Mouse (Mus musculus) right cerebral cortex, adult 18-20 months (tissue): ENCODE results near the gene Pgc.

Experiments
- DNase-seq: peaks from one replicate; pipeline ENCODE4 v3.0.0; 2022; ENCODE audit warnings: mixed read lengths

Pgc gene

DNA sequence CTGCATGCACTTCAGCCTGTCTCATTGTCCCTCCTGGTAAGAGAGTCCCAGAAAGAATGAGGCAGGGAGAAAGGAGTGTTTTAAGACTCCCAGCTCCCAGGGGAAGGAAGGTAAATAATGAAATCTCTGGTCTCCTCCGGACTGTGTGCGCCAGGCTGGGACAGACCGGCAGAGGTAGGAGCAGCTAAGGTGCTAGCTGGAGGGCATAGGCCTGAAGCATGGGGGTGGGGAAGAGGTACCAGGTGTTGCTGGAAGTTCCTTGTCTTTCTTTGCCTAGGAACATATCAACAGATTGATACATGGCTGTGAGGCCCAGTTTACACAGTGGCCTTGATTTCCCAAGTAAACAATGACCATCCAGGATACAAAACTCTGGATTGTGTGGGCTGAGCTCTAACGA, 17.7 kb upstream of the Pgc start:
- DNase-seq = no peak

DNA sequence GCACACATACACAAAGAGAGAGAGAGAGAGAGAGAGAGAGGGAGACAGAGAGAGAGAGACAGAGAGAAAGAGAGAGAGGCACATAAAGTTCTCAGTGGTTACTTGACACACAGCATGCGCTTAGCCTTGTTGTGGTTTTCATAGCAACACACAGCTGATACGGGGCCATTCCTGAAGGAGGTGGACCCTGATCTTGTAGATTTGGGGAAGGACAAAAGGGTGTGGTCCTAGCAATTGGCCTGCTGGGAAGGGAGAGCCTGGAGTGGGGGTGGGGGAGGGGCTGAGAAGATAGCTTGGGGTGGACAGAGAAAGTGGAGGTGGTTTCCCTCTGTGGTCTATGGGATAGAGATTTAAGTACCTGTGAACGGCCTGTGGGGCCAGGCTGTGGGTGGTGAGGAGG, 16.6 kb upstream of the Pgc start:
- DNase-seq = no peak

DNA sequence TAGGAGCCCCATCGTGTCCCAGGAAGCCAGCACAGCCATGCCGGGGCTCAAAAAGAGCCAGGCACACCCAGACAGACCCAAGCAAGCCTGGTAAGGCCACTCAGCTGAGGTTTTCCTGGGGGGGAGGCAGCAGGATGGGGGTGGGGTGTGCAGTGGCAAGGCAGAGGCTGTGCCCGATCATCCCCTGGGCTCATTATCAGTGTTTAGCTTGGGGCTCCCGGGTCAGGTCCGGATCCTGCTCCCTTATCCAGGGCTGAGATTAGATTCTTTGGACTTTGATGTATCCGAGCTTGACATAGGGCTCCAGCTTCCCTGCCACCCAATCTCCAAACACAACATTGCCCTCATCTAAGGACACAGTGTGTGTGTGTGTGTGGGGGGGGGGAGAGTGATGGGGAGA, 14.8 kb upstream of the Pgc start:
- DNase-seq = no peak

DNA sequence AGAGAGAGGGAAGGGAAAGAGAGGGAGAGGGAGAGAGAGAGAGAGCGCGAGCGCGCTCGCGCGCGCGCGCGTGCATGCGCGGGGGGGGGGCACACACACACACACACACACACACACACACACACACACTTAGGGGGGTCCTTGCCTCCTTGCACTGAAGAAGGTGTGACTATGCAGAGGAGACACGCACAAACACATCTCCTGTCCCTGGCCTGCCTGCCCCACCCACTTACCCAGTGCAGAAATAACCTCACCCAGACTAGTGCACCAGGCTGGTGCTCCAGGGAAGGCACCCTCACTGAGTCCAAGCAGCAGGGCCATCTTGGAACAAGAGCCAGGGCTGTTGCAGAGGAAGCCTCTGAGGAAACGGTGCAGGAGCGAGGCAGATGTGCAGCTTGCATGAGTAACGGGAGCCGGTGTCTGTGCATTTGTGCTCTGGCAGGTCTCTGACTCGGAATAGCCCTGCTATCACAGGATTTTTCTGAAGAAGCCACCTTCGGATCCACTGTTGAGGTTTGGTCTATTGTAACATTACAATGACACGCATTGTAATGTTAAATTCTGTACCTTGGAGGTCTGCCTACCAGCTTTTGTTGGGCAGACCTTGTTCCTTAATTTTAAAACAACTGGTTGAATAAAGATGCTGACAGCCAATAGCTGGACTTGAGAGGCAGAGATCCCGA, 13.6 kb upstream of the Pgc start:
- no peak for DNase-seq

DNA sequence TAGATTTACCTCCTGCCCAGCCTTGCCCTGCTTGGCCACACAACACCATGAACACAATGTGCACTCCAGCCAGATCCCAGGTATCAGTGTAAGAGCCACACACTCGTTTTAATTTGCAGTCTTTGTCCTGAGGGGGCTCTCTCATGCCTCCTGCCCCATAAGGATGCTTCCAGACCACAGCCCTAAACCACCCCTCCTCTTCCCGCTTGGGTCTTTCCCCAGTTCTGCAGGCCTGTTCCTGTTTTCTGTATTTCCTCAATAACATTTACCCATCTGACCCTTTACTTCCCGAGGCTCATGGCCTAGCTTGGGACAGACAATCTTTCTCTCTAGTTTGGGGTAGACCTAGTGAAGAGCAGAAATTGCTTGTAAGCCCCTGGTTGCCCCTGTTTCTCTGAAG, 11.6 kb upstream of the Pgc start:
- no peak for DNase-seq

DNA sequence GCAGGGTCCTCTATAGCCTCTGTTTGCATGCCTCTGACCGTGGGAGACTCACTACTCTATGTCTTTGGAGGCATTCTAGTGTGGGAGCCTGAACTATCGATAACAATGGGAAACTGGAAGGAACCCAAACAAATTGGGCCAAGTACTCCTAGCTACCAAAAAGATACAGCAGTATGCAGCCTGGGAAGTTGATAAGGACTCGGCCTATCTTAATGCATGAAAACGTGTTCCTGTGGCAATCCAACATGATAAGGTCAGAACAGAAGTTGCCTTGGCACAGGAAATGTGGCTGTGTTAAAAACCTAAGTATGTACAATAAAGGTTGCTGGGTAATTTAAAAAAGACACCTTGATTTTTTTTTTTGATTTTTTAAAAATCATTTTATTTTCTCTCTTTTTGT, 5.5 kb upstream of the Pgc start:
- no peak for DNase-seq

DNA sequence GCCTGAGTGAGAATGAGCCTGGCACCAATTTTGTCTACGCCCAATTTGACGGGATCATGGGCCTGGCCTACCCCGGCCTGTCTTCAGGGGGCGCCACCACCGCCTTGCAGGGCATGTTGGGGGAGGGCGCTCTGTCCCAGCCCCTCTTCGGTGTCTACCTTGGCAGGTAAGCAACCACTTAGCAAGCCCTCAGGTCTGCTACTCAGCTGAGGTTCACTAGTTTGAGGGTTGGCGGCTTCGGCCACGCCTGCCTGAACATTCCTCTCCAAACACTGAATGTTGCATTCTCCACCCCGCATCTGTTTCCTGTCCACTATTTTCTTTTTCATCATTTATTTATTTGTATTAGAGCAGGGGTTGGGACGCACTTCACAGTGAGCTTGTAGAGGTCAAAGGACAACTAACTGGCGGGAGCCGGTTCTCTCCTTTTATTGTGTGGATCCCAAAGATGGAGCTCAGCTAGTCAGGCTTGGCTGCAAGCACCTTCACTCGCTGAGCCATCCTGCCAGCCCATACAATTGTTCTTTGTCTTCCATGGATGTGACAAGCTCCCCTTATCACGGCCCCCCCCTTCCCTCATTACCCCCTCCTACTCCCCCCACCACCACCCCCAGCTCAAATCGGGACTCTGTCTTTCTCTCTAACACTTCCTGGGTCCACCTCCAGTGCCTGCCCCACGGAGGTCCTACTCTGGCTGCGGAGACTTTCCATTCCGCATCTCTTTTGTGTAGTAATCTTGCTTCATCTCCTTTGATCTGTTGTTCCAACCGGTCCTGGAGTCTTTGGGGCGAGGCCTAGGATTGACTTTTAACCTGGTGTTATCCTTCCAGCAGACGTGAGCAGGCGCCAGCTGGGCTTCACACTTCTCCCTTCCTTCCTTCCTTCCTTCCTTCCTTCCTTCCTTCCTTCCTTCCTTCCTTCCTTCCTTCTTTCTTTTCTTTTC, 4.3 kb downstream of the Pgc start:
- no peak for DNase-seq

DNA sequence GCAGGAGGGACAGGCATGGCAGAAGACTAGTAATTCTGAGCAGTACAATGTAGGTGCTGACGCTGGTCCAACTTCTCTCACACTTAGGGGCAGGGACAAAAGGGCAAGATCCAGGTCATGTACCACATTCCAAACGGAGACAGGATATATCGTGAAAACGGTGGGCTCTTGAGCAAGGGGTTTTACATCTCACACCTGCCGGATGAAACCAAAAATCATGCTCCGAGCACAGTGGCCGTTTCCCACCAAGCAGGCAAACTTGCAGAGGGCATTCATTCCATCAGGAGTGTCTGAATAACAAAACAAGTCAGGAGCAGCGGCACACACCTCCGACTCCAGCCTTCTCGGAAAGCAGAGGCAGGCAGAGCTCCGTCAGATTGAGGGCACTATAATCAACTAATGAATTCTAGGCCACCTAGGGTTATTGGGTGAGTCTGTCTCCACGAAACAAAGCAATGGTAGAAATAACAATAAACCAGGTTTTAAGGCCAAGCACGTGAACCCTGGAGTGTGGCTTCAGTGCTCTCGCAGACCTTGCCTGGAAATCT, 9.0 kb downstream of the Pgc start:
- DNase-seq = no peak

DNA sequence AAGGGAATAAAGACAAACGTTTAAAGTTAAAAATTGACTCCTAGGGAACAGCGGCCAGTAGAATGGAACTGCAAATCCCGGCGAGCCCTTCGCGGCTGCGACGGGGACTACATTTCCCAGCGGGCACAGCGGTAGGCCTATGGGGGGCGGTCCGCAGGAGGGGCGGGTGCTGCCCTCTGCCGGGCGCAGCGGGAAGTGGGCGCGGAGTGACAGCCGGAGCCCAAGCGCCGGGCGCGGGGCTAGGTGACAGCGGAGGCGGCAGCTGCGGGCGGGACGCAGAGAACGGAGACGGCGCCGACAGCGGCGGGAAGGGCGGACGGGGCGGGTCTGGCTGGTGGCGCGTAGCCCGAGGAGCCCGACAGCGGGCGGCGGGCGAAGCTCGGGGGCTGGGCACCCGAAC, 10.2 kb downstream of the Pgc start, which contains the start of gene Tfeb:
Gene Tfeb (plus strand): TSS at position 175 of the 400 bp plus-strand sequence.
- DNase-seq = peak; percentile 97

DNA sequence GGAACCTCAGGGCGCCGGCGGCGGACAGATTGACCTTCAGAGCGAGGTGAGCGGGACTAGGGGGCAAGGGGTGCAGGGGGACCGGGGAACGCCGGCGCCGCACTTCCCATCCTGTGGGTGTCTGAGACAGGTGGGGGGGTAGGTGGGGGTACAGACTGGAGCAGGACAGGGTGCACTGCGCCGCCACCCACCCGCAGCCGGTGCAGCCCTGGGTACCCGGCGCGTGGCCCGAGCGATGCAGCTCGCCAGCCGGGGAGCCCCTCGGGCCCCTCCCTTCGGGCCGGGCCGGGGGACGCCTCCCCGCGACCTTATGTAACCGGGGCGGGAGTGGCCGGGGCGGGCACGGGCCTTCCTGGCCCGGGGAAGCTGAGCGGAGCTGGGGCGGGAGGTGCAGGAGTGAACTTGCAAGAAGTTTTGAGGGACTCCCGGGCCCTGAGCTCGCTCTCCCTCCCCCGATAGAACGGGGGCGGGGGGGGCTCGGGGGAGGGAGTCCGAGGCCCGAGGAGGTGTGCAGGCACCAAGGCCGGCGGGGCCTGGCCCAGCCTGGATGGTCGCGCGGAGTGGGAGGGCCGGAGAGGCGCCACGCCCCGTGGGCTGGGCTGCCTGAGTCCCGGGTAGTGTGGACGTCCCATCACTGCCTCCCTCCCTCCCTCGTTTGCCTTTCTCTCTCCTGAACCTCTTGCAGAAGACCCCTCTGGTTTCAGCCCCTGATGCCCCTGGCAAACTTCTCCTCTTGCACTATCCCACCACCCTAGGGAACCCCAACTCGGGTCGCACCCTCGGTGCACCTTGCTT, 10.8 kb downstream of the Pgc start:
- DNase-seq = peak; percentile 74

DNA sequence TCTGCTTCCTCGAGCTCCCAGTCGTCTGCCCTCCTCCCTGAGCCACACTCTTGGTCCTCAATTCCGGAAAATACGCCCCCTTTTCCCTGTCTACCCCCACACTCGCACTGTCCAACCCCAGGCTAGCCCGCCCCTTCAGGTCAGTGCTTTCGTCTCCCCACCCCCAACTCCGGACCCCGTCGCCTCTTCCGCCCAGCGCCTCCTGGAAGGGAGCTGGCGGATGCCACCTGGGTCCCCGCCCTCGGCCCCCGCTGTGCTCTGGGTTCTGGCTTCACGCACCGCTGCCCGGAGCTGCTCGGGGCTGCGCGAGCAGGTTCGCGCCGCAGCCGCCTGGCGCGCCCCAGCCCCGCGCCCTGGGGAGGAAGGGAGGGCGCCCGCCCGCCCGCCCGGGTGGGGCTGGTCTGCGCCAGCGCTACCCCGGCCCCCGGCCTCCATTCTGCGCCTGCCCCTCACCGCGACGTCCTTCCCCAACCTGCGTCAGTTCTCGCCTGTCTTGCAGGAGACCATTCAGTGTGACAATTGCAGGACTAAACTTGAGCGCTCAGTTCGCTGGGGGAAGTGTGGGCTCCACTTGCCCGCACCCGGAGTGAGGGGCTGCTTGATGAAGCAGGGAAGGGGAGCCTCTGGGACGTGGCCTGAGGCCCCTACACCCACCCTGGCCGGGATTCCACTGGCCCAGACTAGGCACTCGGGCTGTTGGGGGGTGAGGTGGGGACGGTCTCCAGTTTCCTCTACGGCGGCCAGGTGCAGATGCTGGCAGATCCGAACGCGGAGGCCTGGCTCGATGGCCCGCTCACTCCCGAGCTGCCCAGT, 11.6 kb downstream of the Pgc start:
- no peak for DNase-seq

DNA sequence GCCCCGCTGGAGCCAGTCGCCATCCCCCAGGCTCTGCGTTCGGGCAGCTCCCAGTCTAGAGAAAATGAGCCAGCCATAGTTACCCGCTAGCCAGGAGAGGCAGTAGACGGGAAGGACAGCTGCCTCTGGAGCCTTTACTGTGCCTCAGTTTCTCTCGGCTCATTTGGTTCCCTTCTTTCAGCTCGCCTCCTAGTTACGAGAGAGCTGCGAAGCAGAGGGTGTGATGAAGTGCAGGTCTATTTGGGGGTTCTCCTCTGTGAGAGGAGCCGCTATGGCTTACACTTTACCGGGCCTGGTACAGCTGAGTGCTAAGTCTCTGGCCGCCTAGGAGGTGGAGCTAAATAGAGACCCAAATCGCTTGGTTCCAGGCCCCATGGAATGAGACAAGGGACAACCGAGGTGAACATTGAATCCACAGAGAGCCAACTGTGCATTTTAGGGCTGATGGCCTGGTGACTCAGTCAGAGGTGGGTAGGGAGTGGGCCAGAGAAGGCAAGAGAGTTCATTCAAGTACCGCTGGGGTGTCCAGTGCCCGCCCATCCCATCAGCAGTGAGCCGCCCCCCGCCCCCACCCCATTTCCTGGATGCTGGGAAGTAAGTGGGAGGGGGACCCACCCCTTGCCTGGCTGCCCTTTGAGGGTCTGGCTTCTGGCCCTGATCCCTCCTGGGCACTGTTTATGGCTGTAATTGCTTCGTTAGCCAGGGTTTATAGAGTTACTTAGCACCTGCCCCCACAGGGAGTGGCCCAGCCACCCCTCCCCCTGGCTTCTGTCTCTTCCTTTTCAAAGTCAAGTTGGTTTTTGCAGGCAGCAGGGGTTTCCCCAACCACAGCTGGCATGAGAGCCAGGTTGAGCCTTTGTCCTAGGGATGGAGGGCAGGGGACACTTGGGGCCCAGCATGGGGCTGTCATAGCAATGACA, 12.5 kb downstream of the Pgc start:
- DNase-seq = no peak

DNA sequence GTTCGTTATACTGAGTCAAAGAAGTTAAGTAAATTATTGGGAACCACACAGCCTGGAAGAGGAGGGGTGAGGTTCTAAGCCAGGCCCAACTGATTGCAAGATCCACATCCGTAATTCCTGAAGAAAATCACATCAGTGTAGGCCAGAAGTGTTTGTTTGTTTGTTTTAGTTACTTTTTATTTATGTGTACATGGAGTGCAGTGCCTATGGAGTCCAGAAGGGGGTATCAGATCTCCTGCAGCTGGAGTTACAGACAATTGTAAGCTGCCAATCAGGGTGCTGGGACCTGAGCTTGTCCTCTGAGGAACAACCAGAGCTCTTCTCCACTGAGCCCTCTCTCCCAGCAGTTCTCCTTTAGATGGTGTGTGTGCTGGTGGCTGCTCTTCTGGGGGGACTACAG, 13.5 kb downstream of the Pgc start:
- no peak for DNase-seq

DNA sequence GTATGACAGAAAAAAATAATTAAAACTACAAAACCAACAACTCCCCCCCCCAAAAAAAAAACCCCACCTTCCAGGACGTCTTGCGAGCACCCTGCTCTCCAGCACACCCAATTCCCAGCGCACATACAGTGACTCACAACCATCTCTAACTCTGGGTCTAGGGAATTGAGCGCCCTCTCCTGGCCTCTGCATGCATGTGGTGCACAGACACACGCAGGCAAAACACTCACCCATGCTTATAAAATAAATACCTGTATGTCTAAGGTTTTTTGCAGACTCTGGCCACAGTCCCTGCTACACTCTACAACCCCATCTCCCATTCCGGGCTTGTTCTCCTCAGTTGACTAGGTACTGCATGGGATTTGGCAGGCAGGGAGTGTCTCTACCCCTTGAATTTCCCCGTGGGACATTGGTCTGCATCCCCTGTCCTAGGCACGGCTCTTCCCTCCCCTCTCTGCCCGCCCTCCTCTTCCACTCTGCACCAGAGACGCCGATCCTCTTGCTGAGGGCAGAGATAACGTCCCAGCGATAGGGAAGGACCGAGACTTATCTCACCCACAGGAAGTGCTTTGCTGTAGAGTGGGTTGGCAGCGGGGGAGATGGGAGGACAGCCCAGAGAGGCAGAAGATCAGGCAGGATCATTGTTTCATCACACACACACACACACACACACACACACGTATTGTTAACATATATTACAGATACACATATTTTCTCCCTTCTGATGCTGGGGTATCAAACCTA, 16.5 kb downstream of the Pgc start:
- DNase-seq = no peak

DNA sequence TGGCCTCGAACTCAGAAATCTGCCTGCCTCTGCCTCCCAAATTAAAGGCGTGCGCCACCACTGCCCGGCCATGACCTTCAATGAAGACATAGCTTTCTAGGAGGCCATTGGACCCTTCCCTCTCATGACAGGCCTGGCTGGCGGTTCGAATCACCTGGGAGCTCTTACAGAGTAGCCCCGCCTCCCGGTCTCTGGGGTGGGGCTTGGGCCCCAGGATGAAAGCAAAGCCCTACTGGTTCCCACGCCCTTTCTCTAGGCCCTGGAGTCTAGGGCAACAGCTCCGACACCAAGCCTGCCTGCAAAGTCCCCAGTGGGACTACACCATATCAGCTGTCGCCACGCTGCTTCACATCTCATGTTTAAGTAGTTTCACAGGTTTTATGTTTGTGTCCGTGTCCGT, 17.4 kb downstream of the Pgc start:
- DNase-seq = no peak

DNA sequence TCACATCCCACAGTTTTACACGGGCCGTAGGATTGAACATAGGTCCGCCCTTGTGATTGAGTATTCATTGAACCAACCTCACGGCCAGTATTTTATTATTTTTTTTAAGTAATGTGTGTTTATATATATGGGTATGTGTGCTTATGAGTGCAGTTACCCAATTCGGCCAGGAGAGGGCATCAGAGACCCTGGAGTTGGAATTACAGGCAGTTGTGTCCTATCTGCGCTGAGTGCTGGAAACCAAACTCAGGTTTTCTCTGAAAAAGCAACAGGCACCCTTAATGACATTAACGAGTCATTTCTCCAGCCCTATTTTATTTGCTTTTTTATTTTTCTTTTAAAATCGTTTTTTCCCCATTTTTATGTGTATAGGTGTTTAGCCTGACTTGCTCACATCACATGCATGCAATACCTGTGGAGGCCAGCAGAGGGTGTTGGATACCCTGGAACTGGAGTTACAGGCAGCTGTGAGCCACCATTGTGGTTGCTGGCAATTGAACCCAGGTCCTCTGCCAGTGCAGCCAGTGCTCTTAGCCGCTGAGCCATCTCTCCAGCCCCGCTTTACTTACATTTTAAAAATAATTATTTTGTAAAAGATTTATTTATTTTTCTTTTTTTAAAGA, 18.2 kb downstream of the Pgc start:
- no peak for DNase-seq

DNA sequence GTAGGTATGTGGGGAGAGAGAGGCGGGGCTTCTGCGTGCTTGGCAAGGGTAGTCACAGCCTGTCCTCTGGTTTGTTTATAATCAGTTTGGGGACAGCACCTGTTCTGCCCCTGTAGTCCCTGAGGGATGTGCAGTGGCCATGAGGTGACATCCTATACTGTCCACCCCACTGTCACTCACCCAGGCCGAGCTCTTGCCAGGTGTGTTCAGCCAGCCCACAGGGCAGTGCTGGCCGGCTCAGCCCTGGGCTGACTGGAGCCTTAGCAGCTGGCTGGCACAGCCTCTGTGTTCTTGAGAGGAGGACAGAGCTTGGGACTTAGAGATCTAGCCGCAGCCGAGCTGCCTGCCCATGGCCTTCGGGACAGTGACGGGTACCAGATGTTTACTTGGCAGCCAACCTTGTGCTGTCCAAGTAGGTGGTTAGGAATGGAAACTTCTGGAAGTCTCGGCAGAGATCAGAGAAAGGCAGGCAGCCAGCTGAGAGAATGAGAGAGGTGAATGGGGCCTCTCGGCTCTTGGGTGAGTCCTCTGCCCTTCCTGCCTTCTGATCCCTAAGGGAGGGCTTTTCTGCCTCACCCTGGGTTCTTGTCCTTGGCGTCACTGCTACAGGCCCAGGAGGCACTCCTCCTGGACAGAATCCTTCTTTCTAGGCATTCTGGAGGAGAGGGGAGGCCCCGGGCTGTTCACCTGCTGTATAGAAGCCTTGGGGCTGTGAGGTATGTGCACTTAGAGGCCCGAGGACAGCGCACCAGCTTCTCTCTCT, 22.3 kb downstream of the Pgc start:
- DNase-seq = no peak

DNA sequence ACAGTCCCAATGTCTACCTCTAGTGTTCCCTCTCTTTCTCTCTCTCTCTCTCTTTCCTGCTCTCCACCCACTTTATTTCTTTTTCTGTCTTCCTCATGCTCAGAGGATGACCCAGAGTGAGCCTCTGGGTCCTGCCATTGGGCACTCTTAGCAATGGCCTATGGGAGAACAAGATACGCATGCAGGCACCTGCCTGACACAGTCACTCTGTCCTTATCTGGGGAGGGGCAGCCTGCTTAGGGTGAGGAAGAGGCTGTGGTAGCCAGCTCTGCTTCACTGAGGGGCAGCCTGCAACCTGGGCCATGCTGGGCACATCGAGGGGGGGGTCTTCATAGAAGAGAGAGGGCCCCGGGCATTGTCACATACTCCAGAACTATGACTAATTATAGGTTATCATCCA, 23.0 kb downstream of the Pgc start:
- DNase-seq = no peak

DNA sequence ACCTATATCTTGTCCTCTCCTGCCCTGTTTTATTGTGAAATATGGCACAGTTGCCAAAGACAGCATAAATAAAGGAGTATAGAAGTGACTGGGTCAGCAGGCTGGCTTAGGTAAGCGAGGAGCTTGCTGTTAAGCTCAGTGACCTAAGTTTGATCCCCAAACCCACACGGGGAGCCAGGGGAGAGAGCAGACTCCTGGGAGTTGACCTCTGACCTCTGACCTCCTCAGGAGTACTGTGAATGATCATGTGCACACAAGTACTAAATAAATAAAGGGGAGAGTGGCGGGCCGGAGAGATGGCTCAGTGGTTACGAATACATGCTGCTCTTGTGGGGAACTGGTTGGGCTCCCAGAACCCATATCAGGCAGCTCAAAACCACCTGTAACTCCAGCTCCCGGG, 23.5 kb downstream of the Pgc start:
- DNase-seq = no peak
